Mouse (Mus musculus): ENCODE data around the gene Leap2. TPM values are rescaled to one million over a fixed set of nuclear protein-coding genes. Genes with fewer than 3 reads are reported as not detected.

Gene Leap2
- total RNA-seq, 2 experiments from 2014 or later, result not detected

GRCm38 (mm10) chr11:53413871-53414270, 9.1 kb downstream of the Leap2 start:
- intact Hi-C loops (cut with DNase I), result loop anchor here (5.0 kb wide), 1 partner anchor 37 kb away; no protein-coding TSS in a partner anchor
- no peak for DNase-seq (ENCODE audit: extremely low spot score in 1 of 2, low spot score in 2 of 2)

- DNase-seq (ENCODE audit: extremely low spot score in 1 of 2, low spot score in 2 of 2), result no peak
- intact Hi-C loops (cut with DNase I), result loop anchor here (5.0 kb wide), 1 partner anchor 34 kb away; no protein-coding TSS in a partner anchor
Measured at GRCm38 (mm10) chr11:53411738-53412137, 11.2 kb downstream of the Leap2 start.

GRCm38 (mm10) chr11:53403638-53404037, 19.3 kb downstream of the Leap2 start:
- DNase-seq (ENCODE audit: extremely low spot score in 1 of 2, low spot score in 2 of 2), result no peak
- intact Hi-C loops (cut with DNase I), result loop anchor here (10.0 kb wide), 1 partner anchor 129 kb away; no protein-coding TSS in a partner anchor

DNA sequence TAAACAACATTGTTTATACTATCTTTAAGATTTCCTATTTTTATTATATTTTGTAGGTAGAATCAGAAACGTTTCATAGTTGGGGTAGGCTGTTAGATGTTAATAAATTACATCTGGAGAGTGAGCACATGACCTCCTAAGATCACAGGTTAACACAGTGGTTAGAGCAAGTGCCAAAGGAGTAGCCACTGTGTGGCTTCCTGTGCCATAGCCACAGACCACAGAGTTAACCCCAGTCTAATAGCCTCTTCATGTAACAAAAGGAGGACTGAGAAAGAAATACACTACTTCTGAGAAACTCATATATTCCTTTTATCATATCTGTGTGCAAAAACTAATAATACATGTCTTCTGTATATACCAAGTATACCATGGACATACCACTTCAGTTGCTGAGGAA, 29.1 kb downstream of the Leap2 start:
- DNase-seq (ENCODE audit: extremely low spot score in 1 of 2, low spot score in 2 of 2), result no peak
- intact Hi-C loops (cut with DNase I), result no loop called here

- DNase-seq (ENCODE audit: extremely low spot score in 1 of 2, low spot score in 2 of 2), result no peak
- intact Hi-C loops (cut with DNase I), result no loop called here
Measured at GRCm38 (mm10) chr11:53383758-53384428, 39.1 kb downstream of the Leap2 start.

DNA sequence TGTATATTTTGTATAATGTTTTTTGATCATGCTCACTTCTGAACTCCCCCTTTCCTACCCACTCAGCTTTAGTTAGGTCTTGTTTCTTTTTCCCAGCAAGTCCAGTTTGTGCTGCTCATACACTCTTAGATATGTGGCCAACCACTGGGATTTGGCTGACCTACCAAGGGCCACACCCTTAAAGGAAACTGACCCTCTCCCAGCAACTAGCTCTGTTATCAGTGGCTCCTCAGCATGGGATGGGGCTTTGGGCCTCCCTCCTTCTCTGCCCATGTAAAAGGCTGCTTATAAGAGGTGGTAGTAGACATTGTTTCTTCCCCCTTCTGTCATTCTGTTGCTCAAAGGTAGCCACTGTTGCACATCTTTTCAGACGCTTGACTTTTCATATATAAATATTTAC, 44.1 kb downstream of the Leap2 start:
- intact Hi-C loops (cut with DNase I), result loop anchor here (5.0 kb wide), 1 partner anchor 33 kb away; no protein-coding TSS in a partner anchor
- DNase-seq (ENCODE audit: extremely low spot score in 1 of 2, low spot score in 2 of 2), result no peak

Small RNA genes lying within 50 kb of the gene (microRNA-seq; reads per million reads assigned to microRNA genes)
- not detected for gene Mir6920

Other genes starting within 250 kb of the Leap2 start
- 100 to 1,000 TPM; 188 to 192 TPM for gene Hspa4, start 122.7 kb downstream of the Leap2 start, total RNA-seq (2021)
- 10 to 100 TPM in 1 of 2 experiments, 1 to 10 TPM in 1; 8.4 to 11.1 TPM for gene Zcchc10, start 98.5 kb downstream of the Leap2 start, total RNA-seq (2021)
- 100 to 1,000 TPM; 172 to 173 TPM for gene Aff4, start 72.3 kb downstream of the Leap2 start, total RNA-seq (2021)
- gene Uqcrq, start 7.7 kb upstream of the Leap2 start, total RNA-seq (2021), result 100 to 1,000 TPM; 560 to 578 TPM
- gene Gdf9, start 7.9 kb upstream of the Leap2 start, total RNA-seq (2021), result 1 to 10 TPM in 1 of 2 experiments, under 1 TPM in 1; 0.58 to 1.5 TPM
- not detected for gene Gm10447, start 33.9 kb upstream of the Leap2 start, total RNA-seq (2021)
- gene Shroom1, start 34.0 kb upstream of the Leap2 start, total RNA-seq (2021), result 1 to 10 TPM; 3.4 to 4.5 TPM
- gene Gm9837, start 47.3 kb upstream of the Leap2 start, total RNA-seq (2021), result not detected
- gene Gm9945, start 57.0 kb upstream of the Leap2 start, total RNA-seq (2021), result 1 to 10 TPM; 1.1 to 2.1 TPM
- gene Sowaha, start 57.1 kb upstream of the Leap2 start, total RNA-seq (2021), result 10 to 100 TPM; 43.8 to 50.1 TPM
- 100 to 1,000 TPM; 111 to 124 TPM for gene Sept8, start 96.1 kb upstream of the Leap2 start, total RNA-seq (2021)
- gene Kif3a, start 144.2 kb upstream of the Leap2 start, total RNA-seq (2021), result 100 to 1,000 TPM; 164 to 169 TPM
- gene Il4, start 195.5 kb upstream of the Leap2 start, total RNA-seq (2021), result not detected
- not detected for gene Il13, start 211.5 kb upstream of the Leap2 start, total RNA-seq (2021)

Data from left cerebral cortex, postnatal 10 days (tissue).